Mouse (Mus musculus): Measurements from ENCODE around the gene Brsk2. TPM values are rescaled to one million over a fixed set of nuclear protein-coding genes. Genes with fewer than 3 reads are reported as not detected.

Gene Brsk2
- polyA plus RNA-seq, 1 experiment from 2014 or later: 0.22 TPM

GRCm38 (mm10) chr7:141934951-141935350, 14.6 kb upstream of the Brsk2 start:
- WGBS (ENCODE audit: insufficient replicate concordance): 80% methylated on average over 6 of the region's 6 CpGs
- Histone ChIP-seq H3K27me3 (peaks cover 26% of the 10 kb centered on the region), H3K4me3 (replicated peaks) (no peak overlapping the region), H3K9me3 (replicated peaks) (no peaks in the 10 kb centered on the region), H3K27ac (replicated peaks) (no peak overlapping the region), H3K4me1 (replicated peaks) (no peaks in the 10 kb centered on the region), H3K4me2 (no peak overlapping the region), H3K9ac (no peak overlapping the region), H3K36me3 (replicated peaks) (no peaks in the 10 kb centered on the region)
- ATAC-seq (ENCODE audit: insufficient read depth): no peak

GRCm38 (mm10) chr7:141943444-141943843, 6.1 kb upstream of the Brsk2 start:
- 58% methylated on average over 5 of the region's 5 CpGs for WGBS (ENCODE audit: insufficient replicate concordance)
- no peak overlapping the region for H3K4me2 ChIP-seq
- no peaks in the 10 kb centered on the region for H3K36me3 ChIP-seq (replicated peaks)
- ATAC-seq (ENCODE audit: insufficient read depth): no peak
- H3K27ac ChIP-seq (replicated peaks): no peak overlapping the region
- H3K4me3 ChIP-seq (replicated peaks): no peak overlapping the region
- no peak overlapping the region for H3K9ac ChIP-seq
- H3K4me1 ChIP-seq (replicated peaks): no peaks in the 10 kb centered on the region
- H3K9me3 ChIP-seq (replicated peaks): no peaks in the 10 kb centered on the region
- H3K27me3 ChIP-seq: peaks cover 61% of the 10 kb centered on the region

- Histone ChIP-seq H3K9me3 (replicated peaks) (no peaks in the 10 kb centered on the region), H3K27ac (replicated peaks) (no peak overlapping the region), H3K9ac (no peak overlapping the region), H3K4me1 (replicated peaks) (peaks cover 10% of the 10 kb centered on the region; the same call in 1 of the 2 replicates), H3K36me3 (replicated peaks) (no peaks in the 10 kb centered on the region), H3K4me3 (replicated peaks) (no peak overlapping the region), H3K4me2 (no peak overlapping the region), H3K27me3 (peaks cover 73% of the 10 kb centered on the region)
- WGBS (ENCODE audit: insufficient replicate concordance): 36% methylated on average over 7 of the region's 7 CpGs
- ATAC-seq (ENCODE audit: insufficient read depth): no peak
Measured at GRCm38 (mm10) chr7:141945927-141946326, 3.6 kb upstream of the Brsk2 start.

- H3K4me2 ChIP-seq: no peak overlapping the region
- ATAC-seq (ENCODE audit: insufficient read depth): no peak
- peaks cover 89% of the 10 kb centered on the region for H3K27me3 ChIP-seq
- H3K4me3 ChIP-seq (replicated peaks): no peak overlapping the region
- no peak overlapping the region for H3K27ac ChIP-seq (replicated peaks)
- H3K36me3 ChIP-seq (replicated peaks): no peaks in the 10 kb centered on the region
- no peaks in the 10 kb centered on the region for H3K9me3 ChIP-seq (replicated peaks)
- no peak overlapping the region for H3K9ac ChIP-seq
- peaks cover 10% of the 10 kb centered on the region; the same call in 1 of the 2 replicates for H3K4me1 ChIP-seq (replicated peaks)
Measured at GRCm38 (mm10) chr7:141947512-141947911, 2.0 kb upstream of the Brsk2 start.

GRCm38 (mm10) chr7:141948045-141948444, 1.5 kb upstream of the Brsk2 start:
- Histone ChIP-seq H3K27me3 (peaks cover 94% of the 10 kb centered on the region), H3K27ac (replicated peaks) (no peak overlapping the region), H3K4me2 (no peak overlapping the region), H3K4me3 (replicated peaks) (no peak overlapping the region), H3K9me3 (replicated peaks) (no peaks in the 10 kb centered on the region), H3K4me1 (replicated peaks) (peaks cover 10% of the 10 kb centered on the region; the same call in 1 of the 2 replicates), H3K36me3 (replicated peaks) (no peaks in the 10 kb centered on the region), H3K9ac (no peak overlapping the region)
- 48% methylated on average over 1 of the region's 1 CpGs for WGBS (ENCODE audit: insufficient replicate concordance)
- no peak for ATAC-seq (ENCODE audit: insufficient read depth)

- ATAC-seq (ENCODE audit: insufficient read depth): peak; percentile 21; the same call in 1 of the 2 replicates
- peak overlapping the region; percentile 63 for H3K4me2 ChIP-seq
- under 1% methylated on average over 47 of the region's 54 CpGs for WGBS (ENCODE audit: insufficient replicate concordance)
- no peaks in the 10 kb centered on the region for H3K36me3 ChIP-seq (replicated peaks)
- no peaks in the 10 kb centered on the region for H3K9me3 ChIP-seq (replicated peaks)
- no peak overlapping the region for H3K27ac ChIP-seq (replicated peaks)
- peaks cover 100% of the 10 kb centered on the region for H3K27me3 ChIP-seq
- H3K4me1 ChIP-seq (replicated peaks): peaks cover 10% of the 10 kb centered on the region; the same call in 1 of the 2 replicates
- peak overlapping the region; percentile 30 for H3K4me3 ChIP-seq (replicated peaks)
- no peak overlapping the region for H3K9ac ChIP-seq
Measured at GRCm38 (mm10) chr7:141949799-141950103, 200 bp downstream of the Brsk2 start.

GRCm38 (mm10) chr7:141950104-141951013, 808 bp downstream of the Brsk2 start:
- H3K4me1 ChIP-seq (replicated peaks): peaks cover 10% of the 10 kb centered on the region; the same call in 1 of the 2 replicates
- 0 out of 2 replicates have a peak, but pooled peaks have one; percentile 13 for ATAC-seq (ENCODE audit: insufficient read depth)
- H3K27me3 ChIP-seq: peaks cover 100% of the 10 kb centered on the region
- H3K4me3 ChIP-seq (replicated peaks): peak overlapping the region; percentile 30
- no peaks in the 10 kb centered on the region for H3K36me3 ChIP-seq (replicated peaks)
- peak overlapping the region; percentile 63 for H3K4me2 ChIP-seq
- 3% methylated on average over 84 of the region's 84 CpGs for WGBS (ENCODE audit: insufficient replicate concordance)
- no peaks in the 10 kb centered on the region for H3K9me3 ChIP-seq (replicated peaks)
- H3K27ac ChIP-seq (replicated peaks): no peak overlapping the region
- H3K9ac ChIP-seq: no peak overlapping the region

- Histone ChIP-seq H3K27ac (replicated peaks) (no peak overlapping the region), H3K9ac (no peak overlapping the region), H3K9me3 (replicated peaks) (no peaks in the 10 kb centered on the region), H3K4me2 (no peak overlapping the region), H3K4me1 (replicated peaks) (peaks cover 10% of the 10 kb centered on the region; the same call in 1 of the 2 replicates), H3K4me3 (replicated peaks) (no peak overlapping the region), H3K27me3 (peaks cover 90% of the 10 kb centered on the region), H3K36me3 (replicated peaks) (no peaks in the 10 kb centered on the region)
- WGBS (ENCODE audit: insufficient replicate concordance): 56% methylated on average over 4 of the region's 4 CpGs
- ATAC-seq (ENCODE audit: insufficient read depth): no peak
Measured at GRCm38 (mm10) chr7:141951821-141952220, 2.3 kb downstream of the Brsk2 start.

- H3K4me2 ChIP-seq: no peak overlapping the region
- H3K9ac ChIP-seq: no peak overlapping the region
- H3K27ac ChIP-seq (replicated peaks): no peak overlapping the region
- H3K9me3 ChIP-seq (replicated peaks): no peaks in the 10 kb centered on the region
- no peak for ATAC-seq (ENCODE audit: insufficient read depth)
- WGBS (ENCODE audit: insufficient replicate concordance): 43% methylated on average over 4 of the region's 4 CpGs
- no peak overlapping the region for H3K4me3 ChIP-seq (replicated peaks)
- H3K36me3 ChIP-seq (replicated peaks): no peaks in the 10 kb centered on the region
- peaks cover 79% of the 10 kb centered on the region for H3K27me3 ChIP-seq
- H3K4me1 ChIP-seq (replicated peaks): peaks cover 10% of the 10 kb centered on the region; the same call in 1 of the 2 replicates
Measured at GRCm38 (mm10) chr7:141952920-141953319, 3.4 kb downstream of the Brsk2 start.

- Histone ChIP-seq H3K9me3 (replicated peaks) (no peaks in the 10 kb centered on the region), H3K36me3 (replicated peaks) (no peaks in the 10 kb centered on the region)
Measured at GRCm38 (mm10) chr7:141953616-141954015, 4.1 kb downstream of the Brsk2 start.

GRCm38 (mm10) chr7:141955565-141956173, 6.1 kb downstream of the Brsk2 start:
- no peaks in the 10 kb centered on the region for H3K4me1 ChIP-seq (replicated peaks)
- no peak for ATAC-seq (ENCODE audit: insufficient read depth)
- no peaks in the 10 kb centered on the region for H3K9me3 ChIP-seq (replicated peaks)
- H3K36me3 ChIP-seq (replicated peaks): no peaks in the 10 kb centered on the region
- no peak overlapping the region for H3K27ac ChIP-seq (replicated peaks)
- no peak overlapping the region for H3K9ac ChIP-seq
- H3K4me2 ChIP-seq: no peak overlapping the region
- peaks cover 52% of the 10 kb centered on the region for H3K27me3 ChIP-seq
- WGBS (ENCODE audit: insufficient replicate concordance): 45% methylated on average over 5 of the region's 5 CpGs
- no peak overlapping the region for H3K4me3 ChIP-seq (replicated peaks)

More at GRCm38 (mm10) chr7:141953616-141954015, 4.1 kb downstream of the Brsk2 start:
- Histone ChIP-seq H3K4me1 (replicated peaks) (peaks cover 10% of the 10 kb centered on the region; the same call in 1 of the 2 replicates), H3K9ac (no peak overlapping the region), H3K27ac (replicated peaks) (no peak overlapping the region), H3K27me3 (peaks cover 72% of the 10 kb centered on the region), H3K4me3 (replicated peaks) (no peak overlapping the region), H3K4me2 (no peak overlapping the region)
- 55% methylated on average over 6 of the region's 6 CpGs for WGBS (ENCODE audit: insufficient replicate concordance)
- ATAC-seq (ENCODE audit: insufficient read depth): no peak
